Mouse (Mus musculus) adrenal gland, adult 18-20 months (tissue): Measurements from ENCODE around the gene Olfr181. TPM values are rescaled to one million over a fixed set of nuclear protein-coding genes. Genes with fewer than 3 reads are reported as not detected.

Experiments
- DNase-seq, 2 experiments: peaks; one replicate each; pipeline ENCODE4 v3.0.0; 2021 to 2022; ENCODE audit warnings: low spot score in 2 of 2
- long read RNA-seq, 2 experiments: library from polyadenylated mRNA; stranded (forward); transcript quantifications; one replicate each; pipeline ENCODE4 v2.0.0; 2021
- total RNA-seq, 2 experiments: library from RNA; stranded (reverse); gene quantifications; 1 replicate in 1 of 2; 2 replicates in 1 of 2; pipeline ENCODE4 v1.2.3; 2021

The Olfr181 gene
- total RNA-seq = not detected
- long read RNA-seq, experiment 1 = 0 reads
- long read RNA-seq, experiment 2 = 0 reads

DNA sequence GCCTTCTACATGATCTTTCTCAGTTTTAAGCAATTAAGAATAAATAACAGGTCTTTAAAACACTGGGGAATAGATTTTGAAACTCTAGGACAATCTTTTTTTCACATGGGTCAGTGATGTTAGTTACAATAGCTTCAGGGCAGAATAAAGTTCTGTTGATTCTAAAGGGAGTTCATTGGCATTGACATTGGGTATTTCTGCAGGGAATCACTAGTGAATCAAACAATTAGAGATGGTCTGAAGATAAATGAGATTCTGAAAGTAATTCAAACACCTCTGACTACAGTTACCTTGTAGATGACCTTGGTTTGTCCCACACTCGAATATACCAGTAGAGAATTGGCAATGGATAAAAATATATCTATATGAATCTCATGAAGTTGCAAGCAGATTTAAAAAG lies at the start of gene Olfr181:
Olfr181 (minus strand) TSS at position 101 of the 400 bp plus-strand sequence.
- DNase-seq = no peak

DNA sequence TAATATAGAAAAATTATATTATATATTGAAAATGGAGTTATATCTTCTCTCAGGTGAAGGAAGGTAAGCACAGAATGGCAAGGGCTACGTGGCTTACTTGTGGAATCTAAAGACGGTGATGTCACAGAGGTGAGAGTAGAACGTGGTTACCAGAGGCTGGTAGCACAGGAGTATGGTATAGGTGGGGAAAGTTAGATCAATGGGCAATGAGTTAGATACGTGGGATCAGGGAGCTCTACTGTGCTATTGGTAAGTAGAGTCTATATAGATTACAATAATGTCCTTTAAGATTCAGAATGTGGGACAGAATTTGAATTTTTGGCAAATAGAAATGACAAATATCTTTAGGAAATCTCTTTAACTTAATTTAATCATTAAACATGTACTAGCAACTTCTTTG lies 737 bp upstream of the Olfr181 start, which contains the start of gene Olfr180:
Olfr180 (minus strand) TSS at position 101 of the 400 bp plus-strand sequence.
- no peak for DNase-seq

DNA sequence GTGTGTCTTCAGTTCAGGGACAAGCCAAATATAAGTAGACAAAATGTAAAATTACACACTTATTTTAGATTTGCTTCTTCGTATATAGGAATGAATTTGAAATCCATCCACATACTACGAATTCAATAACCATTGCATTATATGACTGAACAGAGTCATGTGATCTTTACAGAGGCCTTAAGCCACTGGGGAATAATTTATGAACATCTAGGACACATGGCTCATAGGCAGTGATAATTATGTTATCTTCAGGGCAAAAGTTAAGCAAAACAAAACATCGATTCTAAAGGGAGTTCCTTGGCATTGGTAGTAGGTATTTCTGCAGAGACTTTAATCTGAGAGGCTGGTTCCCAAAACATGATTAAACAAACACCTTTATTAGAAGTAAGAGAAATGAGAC lies 36.6 kb downstream of the Olfr181 start, which contains the start of gene Olfr178:
Olfr178 (minus strand) TSS at position 101 of the 400 bp plus-strand sequence.
- no peak for DNase-seq

- DNase-seq = no peak
Measured at GRCm38 (mm10) chr16:58884416-58884815, 44.1 kb downstream of the Olfr181 start.

Other genes with a start within 250 kb of the Olfr181 start
- not detected for gene Gpr15, start 209.7 kb downstream of the Olfr181 start, total RNA-seq
- 10 to 100 TPM; 67.0 to 77.6 TPM for gene Cldnd1, start 200.8 kb downstream of the Olfr181 start, total RNA-seq
- gene Olfr172, start 165.6 kb downstream of the Olfr181 start, total RNA-seq = not detected
- gene Olfr173, start 128.5 kb downstream of the Olfr181 start, total RNA-seq = not detected
- gene Olfr175-ps1, start 102.0 kb downstream of the Olfr181 start, total RNA-seq = not detected
- not detected for gene Olfr177, start 54.0 kb downstream of the Olfr181 start, total RNA-seq
- gene Olfr178, start 36.7 kb downstream of the Olfr181 start, total RNA-seq = not detected
- not detected for gene Olfr180, start 637 bp upstream of the Olfr181 start, total RNA-seq
- gene Olfr183, start 66.6 kb upstream of the Olfr181 start, total RNA-seq = not detected
- not detected for gene Olfr186, start 101.5 kb upstream of the Olfr181 start, total RNA-seq
- gene Olfr187, start 111.0 kb upstream of the Olfr181 start, total RNA-seq = not detected
- gene Olfr190, start 149.2 kb upstream of the Olfr181 start, total RNA-seq = not detected
- not detected for gene Olfr191, start 161.1 kb upstream of the Olfr181 start, total RNA-seq
- gene Olfr193, start 183.1 kb upstream of the Olfr181 start, total RNA-seq = not detected
- not detected for gene Olfr194, start 192.3 kb upstream of the Olfr181 start, total RNA-seq
- gene Olfr195, start 218.3 kb upstream of the Olfr181 start, total RNA-seq = not detected
- gene Olfr196, start 241.7 kb upstream of the Olfr181 start, total RNA-seq = not detected